Mouse (Mus musculus): ENCODE results near the gene Chaf1a. TPM values are rescaled to one million over a fixed set of nuclear protein-coding genes. Genes with fewer than 3 reads are reported as not detected.

Chaf1a gene
- total RNA-seq, 2 experiments from 2014 or later: 1.3 to 1.5 TPM

DNA sequence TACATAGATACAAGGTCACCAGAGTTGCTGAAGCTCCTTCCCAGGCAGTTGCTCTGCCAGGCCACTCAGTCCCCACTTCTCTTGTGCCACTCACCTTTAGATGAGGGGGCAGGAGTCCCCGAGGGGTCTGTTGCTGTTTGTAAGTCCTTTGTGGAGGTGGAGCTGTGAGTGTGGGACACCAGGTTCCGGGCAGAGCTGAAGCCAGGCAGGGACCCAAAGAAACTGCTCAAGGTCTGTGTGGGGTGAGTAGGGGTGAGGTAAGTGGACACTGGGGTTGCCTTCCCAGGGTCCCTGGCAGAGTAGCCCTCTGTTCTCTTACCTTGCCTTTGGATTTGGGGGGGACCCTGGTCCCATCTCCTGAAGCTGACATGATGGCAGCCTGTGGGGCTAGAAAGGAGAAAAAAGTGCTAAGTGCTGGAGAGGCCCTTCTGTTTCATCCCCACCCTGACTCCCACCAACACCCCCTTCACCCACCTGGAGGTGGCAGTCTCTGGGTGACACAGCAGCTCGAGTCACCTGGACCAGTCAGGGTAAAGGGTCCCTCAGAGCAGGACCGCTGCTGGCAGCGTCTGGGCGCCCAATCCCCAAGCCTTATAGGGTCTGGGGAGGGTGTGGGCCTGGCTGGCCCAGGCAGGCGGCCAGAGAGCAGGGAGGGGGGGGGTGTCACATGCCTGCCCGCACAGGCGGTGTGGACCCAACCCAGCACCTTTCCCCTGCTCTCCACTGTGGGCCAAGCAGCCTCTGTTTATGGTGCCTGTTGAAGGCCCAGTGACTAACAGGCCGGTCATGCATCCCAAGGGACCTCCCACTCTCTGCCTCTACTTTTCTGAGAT lies 69.2 kb downstream of the Chaf1a start, which contains the start of gene Plin4:
Gene Plin4, minus strand, starts transcription at position 585 of the 833 bp plus-strand sequence.
- DNase-seq: peak; percentile 69 to 74
- intact Hi-C loops (cut with DNase I): loop anchor here (5.0 kb wide), 1 partner anchor 148 kb away; the partner anchor contains the start of gene Fem1a

DNA sequence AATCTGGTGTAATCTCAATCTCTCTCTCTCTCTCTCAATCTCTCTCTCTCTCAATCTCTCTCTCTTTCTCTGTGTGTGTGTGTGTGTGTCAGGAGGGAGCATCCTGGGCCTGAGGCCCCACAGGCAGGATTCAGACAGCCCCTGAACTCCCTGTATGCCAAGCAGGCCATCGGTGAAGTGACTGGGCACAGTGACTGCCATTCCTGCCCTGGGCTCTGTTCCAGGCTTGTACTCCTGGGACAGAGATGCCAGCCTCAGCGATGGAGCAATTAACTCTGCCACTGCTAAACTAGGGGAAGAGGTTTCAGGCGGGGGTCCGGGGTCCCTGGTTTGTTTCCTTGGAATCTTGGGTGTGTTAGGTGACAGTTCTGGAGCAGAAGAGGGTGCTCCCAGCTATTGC lies 70.3 kb downstream of the Chaf1a start:
- DNase-seq: peak; percentile 54 to 63
- intact Hi-C loops (cut with DNase I): loop anchor here (5.0 kb wide), 1 partner anchor 147 kb away; the partner anchor contains the start of gene Fem1a

DNA sequence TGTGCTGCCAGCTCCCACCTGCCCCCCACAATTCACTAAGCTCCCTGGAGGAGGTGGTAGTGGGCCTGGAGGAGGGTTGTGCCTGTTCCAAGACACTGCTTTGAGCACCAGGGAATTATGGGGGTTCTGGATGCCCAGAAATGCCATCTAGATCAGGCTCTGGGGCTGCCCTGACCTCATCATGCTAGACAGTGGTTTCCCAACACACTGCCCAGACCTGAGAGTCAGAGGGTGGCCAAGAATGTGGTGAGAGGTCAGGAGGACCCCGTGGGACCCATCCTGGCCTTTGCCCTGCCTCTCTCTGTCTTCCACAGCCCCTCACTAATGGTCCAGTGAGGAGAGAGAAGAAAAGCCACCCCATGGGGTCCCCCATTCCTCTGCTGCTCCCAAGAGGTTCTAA lies 70.8 kb downstream of the Chaf1a start:
- DNase-seq: no peak
- intact Hi-C loops (cut with DNase I): loop anchor here (5.0 kb wide), 1 partner anchor 146 kb away; the partner anchor contains the start of gene Fem1a

DNA sequence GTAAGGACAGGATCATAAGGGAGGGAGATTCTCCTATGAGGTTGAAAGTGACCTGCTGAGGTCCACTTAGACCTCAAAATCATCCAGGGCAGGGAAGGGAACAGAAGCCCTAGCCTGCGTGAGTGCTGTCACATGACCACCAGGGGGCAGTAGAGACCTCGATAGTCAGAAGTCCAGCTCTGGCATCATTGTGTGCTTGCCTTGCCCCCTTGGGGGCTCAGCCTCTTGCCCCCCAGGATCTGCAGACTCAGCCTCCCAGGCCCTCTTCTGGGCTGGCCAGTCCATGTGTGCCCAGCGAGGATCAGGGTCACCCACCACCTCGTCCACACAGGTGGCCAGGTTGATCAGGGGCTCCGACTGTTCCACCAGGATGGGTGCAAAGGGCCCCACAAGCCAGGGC lies 71.6 kb downstream of the Chaf1a start:
- peak; percentile 70 to 73 for DNase-seq
- intact Hi-C loops (cut with DNase I): loop anchor here (5.0 kb wide), 1 partner anchor 145 kb away; the partner anchor contains the start of gene Fem1a

DNA sequence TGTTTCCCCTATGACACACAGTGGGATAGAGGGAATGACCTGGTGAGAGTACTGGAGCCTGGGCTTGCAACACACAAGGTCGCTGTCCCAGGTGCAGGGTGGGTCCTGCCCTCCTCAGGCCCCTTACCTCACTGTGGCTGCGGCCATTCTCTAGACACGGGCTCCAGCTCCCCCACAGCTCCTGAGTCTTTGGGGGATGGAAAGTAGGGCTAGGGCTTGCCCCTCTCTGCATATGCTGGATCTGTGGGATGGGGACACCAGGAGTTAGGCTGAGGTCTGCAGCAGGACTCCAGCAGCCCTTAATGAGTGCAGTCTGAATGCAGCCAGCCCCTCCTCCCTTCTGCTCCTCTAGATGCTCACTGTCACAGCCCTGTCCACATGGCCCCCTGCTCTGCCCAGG lies 72.5 kb downstream of the Chaf1a start:
- intact Hi-C loops (cut with DNase I): loop anchor here (5.0 kb wide), 1 partner anchor 145 kb away; the partner anchor contains the start of gene Fem1a
- no peak for DNase-seq

DNA sequence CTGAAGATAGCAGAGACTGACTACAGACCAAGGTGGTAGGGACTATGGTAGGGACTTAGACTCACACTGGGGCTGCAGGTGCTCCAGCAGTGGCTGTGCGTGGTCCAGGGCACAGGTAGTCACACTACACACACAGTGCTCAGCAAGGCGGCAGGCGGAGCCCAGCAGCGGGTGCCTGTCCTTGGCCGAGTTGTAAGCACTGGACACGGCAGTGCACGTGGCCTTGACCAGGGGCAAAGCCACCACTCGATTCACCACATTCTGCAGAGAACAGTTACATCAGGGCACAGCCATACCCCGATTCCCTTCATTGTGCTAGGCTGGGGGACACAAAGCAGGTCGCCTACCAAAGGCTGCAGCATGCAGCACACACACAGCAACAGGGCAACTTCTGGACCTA lies 76.0 kb downstream of the Chaf1a start:
- intact Hi-C loops (cut with DNase I): no loop called here
- DNase-seq: no peak

DNA sequence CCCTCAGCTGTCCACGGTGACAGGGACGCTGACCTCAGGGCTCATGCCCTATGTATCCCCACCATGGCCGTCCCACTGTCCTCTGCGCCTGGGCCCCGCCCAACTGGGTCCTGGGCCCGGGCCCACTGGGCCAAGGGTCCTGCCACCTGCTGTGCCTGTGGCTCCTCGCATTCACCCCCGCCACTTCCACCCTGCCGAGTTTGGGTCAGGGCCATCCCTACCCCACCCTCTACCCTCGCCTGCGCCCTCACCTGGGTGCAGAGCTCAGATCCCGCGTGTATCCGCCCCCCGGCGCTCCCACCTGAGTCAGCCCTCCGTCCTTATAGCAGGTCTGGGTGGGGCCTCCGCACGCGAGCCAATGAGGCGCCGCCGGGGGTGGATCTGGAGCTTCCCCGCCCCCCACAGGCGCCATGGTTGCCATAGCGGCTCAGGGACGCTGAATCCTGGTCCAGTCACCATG lies 77.0 kb downstream of the Chaf1a start, which contains the start of gene Plin5:
Gene Plin5, minus strand, starts transcription at position 346 of the 460 bp plus-strand sequence.
- intact Hi-C loops (cut with DNase I): no loop called here

DNA sequence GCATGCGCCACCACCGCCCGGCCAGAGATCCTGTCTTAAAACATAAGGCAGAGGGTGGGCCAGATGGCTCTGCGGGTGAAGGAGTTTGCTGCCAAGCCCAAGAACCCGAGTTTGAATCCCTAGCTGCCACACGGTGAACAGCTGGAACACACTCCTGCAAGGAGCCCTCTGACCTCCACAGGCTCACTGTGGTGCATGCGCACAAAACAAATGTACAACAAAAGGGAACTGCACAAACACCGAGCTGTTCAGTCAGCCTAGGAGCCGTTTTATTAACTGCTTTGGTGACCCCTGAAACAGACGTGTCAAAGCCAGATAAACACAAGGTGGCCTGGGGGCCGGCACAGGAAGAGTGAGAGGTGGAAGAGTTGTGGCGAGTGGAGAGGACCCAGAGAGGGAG lies 79.2 kb downstream of the Chaf1a start:
- intact Hi-C loops (cut with DNase I): no loop called here
- no peak for DNase-seq

More for the DNA sequence above, 77.0 kb downstream of the Chaf1a start, which contains the start of gene Plin5:
- peak; percentile 69 to 77 for DNase-seq

DNA sequence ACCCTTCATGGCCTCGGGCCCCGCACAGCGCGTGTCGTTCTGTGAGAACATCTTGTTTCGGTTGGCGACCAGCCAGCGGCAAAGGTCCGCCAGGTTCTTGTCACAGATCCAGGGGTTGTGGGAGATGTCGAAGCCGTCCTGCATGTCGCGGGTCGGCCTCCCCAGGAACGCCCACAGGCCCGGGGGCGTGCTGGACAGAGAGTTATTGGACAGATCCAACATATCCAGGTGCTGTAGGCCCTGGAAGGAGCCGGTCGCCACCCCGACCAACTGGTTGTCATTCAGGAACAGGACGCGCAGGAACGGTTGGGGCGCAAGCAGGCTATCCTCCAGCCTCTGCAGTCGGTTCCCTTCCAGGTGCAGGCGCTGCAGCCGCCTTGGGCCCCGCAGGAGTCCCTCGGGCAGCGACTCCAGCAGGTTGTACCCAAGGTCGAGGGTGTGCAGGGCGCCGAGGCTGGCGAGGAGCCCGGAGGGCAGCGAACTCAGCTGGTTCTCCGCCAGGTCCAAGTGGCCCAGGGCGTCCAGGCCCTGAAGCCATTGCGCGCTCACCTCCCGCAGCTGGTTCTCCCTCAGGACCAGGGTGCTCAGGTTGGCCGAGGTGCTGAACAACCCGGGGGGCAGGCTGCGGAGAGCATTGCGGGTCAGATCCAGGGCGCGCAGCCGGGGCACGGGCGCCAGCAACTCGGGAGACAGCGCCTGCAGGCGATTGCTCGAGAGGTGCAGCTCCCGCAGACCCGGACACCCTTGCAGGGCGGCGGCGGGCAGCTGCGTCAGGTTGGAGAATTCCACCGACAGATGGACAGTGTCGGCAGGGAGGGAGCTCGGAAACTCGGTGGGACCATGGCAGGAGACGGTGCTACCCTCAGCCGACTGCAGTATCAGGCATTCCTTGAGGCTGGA lies 80.0 kb downstream of the Chaf1a start:
- DNase-seq: peak; percentile 73 to 77
- intact Hi-C loops (cut with DNase I): no loop called here

DNA sequence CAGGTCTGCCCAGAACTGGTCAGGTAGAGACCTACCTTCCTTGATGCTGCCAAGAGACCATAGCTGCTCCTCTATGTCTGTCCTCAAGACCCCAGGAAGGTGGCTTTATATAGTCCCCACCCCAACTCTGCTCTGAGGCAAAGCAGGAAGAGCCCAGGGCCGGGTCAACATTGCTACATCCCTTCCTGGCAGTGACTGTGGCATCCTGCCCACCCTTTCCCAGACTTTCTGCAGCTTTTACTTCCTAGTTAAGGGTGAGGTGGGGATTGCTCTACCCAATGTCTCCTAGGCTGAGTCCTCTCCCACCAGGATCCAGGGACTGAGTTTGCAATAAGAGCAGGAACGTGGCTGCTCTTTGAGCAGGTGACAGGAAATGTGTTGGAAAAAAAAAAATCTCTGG lies 81.6 kb downstream of the Chaf1a start, which contains the start of gene Lrg1:
Gene Lrg1, minus strand, starts transcription at position 176 of the 400 bp plus-strand sequence.
- DNase-seq: no peak
- intact Hi-C loops (cut with DNase I): no loop called here

Other genes starting within 250 kb of the Chaf1a start
- gene Zfp119a, start 161.5 kb upstream of the Chaf1a start, total RNA-seq (2021): 1 to 10 TPM; 4.2 to 4.4 TPM
- 1 to 10 TPM; 4.1 to 5.0 TPM for gene Zfp959, start 148.3 kb upstream of the Chaf1a start, total RNA-seq (2021)
- gene Zfp119b, start 90.9 kb upstream of the Chaf1a start, total RNA-seq (2021): 1 to 10 TPM; 3.7 to 4.3 TPM
- gene Ebi3, start 87.8 kb upstream of the Chaf1a start, total RNA-seq (2021): 1 to 10 TPM in 1 of 2 experiments, under 1 TPM in 1; 0.78 to 1.6 TPM
- 1 to 10 TPM; 8.8 to 9.5 TPM for gene Yju2, start 81.3 kb upstream of the Chaf1a start, total RNA-seq (2021)
- under 1 TPM; 0.72 to 0.87 TPM for gene Shd, start 70.0 kb upstream of the Chaf1a start, total RNA-seq (2021)
- gene Fsd1, start 53.9 kb upstream of the Chaf1a start, total RNA-seq (2021): not detected
- 10 to 100 TPM; 15.5 to 16.4 TPM for gene Stap2, start 34.9 kb upstream of the Chaf1a start, total RNA-seq (2021)
- 10 to 100 TPM; 58.6 to 64.1 TPM for gene Mpnd, start 34.7 kb upstream of the Chaf1a start, total RNA-seq (2021)
- gene Sh3gl1, start 3.8 kb upstream of the Chaf1a start, total RNA-seq (2021): 10 to 100 TPM; 15.4 to 17.3 TPM
- gene Ubxn6, start 34.6 kb downstream of the Chaf1a start, total RNA-seq (2021): 10 to 100 TPM; 57.6 to 61.3 TPM
- gene Hdgfl2, start 39.2 kb downstream of the Chaf1a start, total RNA-seq (2021): 10 to 100 TPM; 37.5 to 41.1 TPM
- 100 to 1,000 TPM; 157 to 172 TPM for gene Plin4, start 69.4 kb downstream of the Chaf1a start, total RNA-seq (2021)
- 100 to 1,000 TPM; 171 to 183 TPM for gene Plin5, start 77.2 kb downstream of the Chaf1a start, total RNA-seq (2021)
- 10 to 100 TPM; 56.1 to 73.6 TPM for gene Lrg1, start 81.6 kb downstream of the Chaf1a start, total RNA-seq (2021)
- gene Sema6b, start 99.9 kb downstream of the Chaf1a start, total RNA-seq (2021): 10 to 100 TPM in 1 of 2 experiments, 1 to 10 TPM in 1; 7.5 to 10.2 TPM
- gene Tnfaip8l1, start 122.0 kb downstream of the Chaf1a start, total RNA-seq (2021): 1 to 10 TPM; 1.9 to 2.8 TPM
- 10 to 100 TPM; 25.2 to 25.5 TPM for gene Mydgf, start 143.5 kb downstream of the Chaf1a start, total RNA-seq (2021)
- 10 to 100 TPM; 38.4 to 43.0 TPM for gene Dpp9, start 178.5 kb downstream of the Chaf1a start, total RNA-seq (2021)
- gene Fem1a, start 216.4 kb downstream of the Chaf1a start, total RNA-seq (2021): 100 to 1,000 TPM; 106 to 111 TPM
- gene Ticam1, start 236.3 kb downstream of the Chaf1a start, total RNA-seq (2021): 1 to 10 TPM; 8.7 to 8.8 TPM